Mouse (Mus musculus): ENCODE measurements at regions not wholly inside any gene's neighbourhood (a gene's known extent, or its start where the extent isn't known, plus 50 kb on each side); places are given as distances from the start of the nearest gene placed in this dataset.

GRCm38 (mm10) chr13:16291661-16292291 is 280.1 kb downstream of the Inhba start:
- TF ChIP-seq CTCF (IDR thresholded peaks at IDR 0.05; ENCODE audit: low read depth) (no peak), EP300 (optimal IDR thresholded peaks at IDR 0.05) (no peak)

All from stomach, postnatal 0 days (tissue).